Mouse (Mus musculus): ENCODE results near the gene Hyal2.

Hyal2 gene

GRCm38 (mm10) chr9:107567702-107568319, at the start of gene Hyal2:
Gene Hyal2, plus strand, starts transcription at chr9:107567945.
- in situ Hi-C loops (cut with MboI; ENCODE audit: low sequenced_read_pairs) = no loop called here

GRCm38 (mm10) chr9:107520331-107520730, 47.4 kb upstream of the Hyal2 start:
- in situ Hi-C loops (cut with MboI; ENCODE audit: low sequenced_read_pairs) = no loop called here

DNA sequence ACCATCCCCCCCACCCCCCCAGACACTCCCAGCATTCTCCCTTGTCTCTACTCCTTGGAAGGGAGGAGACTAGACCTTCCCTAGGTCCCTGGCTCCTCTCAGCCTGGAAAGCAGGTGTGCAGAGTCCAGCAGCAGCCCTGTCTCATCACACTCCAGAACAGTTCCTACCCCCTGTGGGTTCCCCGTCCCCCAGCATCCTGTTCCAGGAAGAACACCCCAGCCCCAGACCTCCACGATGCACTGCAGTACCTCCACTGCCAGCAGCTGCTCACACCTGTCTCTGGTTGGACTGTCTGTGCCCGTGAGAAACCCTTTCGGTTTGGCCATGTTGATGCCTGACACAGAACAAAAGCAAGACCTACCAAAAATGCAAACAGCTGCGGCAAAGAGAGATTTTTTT, 46.6 kb upstream of the Hyal2 start:
- in situ Hi-C loops (cut with MboI; ENCODE audit: low sequenced_read_pairs) = no loop called here

- in situ Hi-C loops (cut with MboI; ENCODE audit: low sequenced_read_pairs) = no loop called here
These were observed 45.9 kb upstream of the Hyal2 start for GRCm38 (mm10) chr9:107521711-107522399.

DNA sequence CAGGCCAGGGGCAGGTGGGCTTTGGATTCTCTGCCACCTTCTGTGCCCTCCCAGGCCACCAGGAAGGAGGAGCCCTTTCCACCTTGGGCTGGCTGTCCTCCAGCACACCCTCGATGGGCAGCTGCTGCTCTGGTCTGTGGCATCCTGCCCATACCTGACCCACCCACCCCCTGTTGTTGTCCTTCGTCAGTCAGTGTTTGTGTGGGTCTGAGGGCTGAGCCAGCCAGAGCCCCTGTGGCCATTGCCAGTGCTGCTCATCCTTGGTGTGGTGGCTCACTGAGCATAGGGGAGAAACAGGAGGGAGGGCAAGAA, 45.4 kb upstream of the Hyal2 start:
- in situ Hi-C loops (cut with MboI; ENCODE audit: low sequenced_read_pairs) = no loop called here

DNA sequence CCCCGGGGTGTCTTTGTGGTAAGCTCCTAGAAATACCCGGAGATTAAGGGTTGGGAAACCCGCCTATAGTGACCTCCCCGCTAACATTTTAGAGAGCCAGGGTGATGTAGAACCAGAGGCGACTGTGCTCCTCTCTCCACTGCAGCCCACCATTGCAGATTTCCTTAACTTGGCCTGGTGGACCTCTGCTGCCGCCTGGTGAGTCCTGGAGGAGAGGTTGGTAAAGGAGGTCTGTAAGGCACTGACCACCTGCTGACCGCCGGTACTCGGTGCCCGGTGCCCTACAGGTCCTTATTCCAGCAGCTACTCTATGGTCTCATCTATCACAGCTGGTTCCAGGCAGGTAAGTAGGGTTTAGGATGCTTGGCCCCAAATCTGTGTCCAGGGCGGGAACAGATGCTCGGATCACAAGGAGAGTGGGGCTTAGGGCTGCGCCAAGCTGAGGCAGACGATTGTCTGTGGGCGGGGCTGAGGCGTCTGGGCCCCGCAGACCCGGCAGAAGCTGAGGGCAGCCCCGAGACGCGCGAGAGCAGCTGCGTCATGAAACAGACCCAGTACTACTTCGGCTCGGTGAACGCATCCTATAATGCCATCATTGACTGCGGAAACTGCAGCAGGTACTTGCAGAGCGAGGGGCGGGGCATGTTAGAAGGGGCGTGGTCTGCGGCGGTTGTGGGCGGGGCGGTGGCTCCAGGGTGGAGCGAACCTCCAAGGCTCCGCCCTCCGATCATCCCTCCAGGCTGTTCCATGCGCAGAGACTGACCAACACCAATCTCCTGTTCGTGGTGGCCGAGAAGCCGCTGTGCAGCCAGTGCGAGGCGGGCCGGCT, 41.3 kb upstream of the Hyal2 start:
- in situ Hi-C loops (cut with MboI; ENCODE audit: low sequenced_read_pairs) = no loop called here

GRCm38 (mm10) chr9:107533791-107534407, 33.8 kb upstream of the Hyal2 start, which contains the start of gene Tmem115:
Gene Tmem115, plus strand, starts transcription at chr9:107533945.
- in situ Hi-C loops (cut with MboI; ENCODE audit: low sequenced_read_pairs) = no loop called here

- in situ Hi-C loops (cut with MboI; ENCODE audit: low sequenced_read_pairs) = no loop called here
These were observed 33.1 kb upstream of the Hyal2 start for GRCm38 (mm10) chr9:107534408-107535202.

GRCm38 (mm10) chr9:107538231-107538630, 29.5 kb upstream of the Hyal2 start:
- in situ Hi-C loops (cut with MboI; ENCODE audit: low sequenced_read_pairs) = no loop called here

GRCm38 (mm10) chr9:107538711-107539110, 29.0 kb upstream of the Hyal2 start:
- in situ Hi-C loops (cut with MboI; ENCODE audit: low sequenced_read_pairs) = no loop called here

DNA sequence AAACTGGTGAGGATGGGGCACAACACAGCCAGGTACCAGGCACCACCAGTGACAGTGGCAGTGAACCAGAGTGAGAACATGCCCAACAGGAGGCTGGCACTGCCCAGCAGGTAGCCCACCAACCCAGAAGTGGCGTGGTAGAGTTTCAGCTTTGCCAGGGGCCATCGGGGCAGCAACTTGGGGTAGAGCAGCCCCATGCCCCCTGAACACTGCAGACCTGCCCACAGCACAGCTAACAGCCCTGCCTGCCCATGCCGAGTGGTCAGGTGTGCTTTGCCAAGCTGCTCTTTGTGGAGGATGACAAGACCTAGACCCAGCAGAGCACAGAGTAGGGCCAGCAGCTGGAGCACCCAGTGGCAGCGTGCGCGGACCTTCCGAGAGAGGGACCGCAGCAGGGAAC, 27.8 kb upstream of the Hyal2 start:
- in situ Hi-C loops (cut with MboI; ENCODE audit: low sequenced_read_pairs) = no loop called here

GRCm38 (mm10) chr9:107540420-107540819, 27.3 kb upstream of the Hyal2 start:
- in situ Hi-C loops (cut with MboI; ENCODE audit: low sequenced_read_pairs) = no loop called here

DNA sequence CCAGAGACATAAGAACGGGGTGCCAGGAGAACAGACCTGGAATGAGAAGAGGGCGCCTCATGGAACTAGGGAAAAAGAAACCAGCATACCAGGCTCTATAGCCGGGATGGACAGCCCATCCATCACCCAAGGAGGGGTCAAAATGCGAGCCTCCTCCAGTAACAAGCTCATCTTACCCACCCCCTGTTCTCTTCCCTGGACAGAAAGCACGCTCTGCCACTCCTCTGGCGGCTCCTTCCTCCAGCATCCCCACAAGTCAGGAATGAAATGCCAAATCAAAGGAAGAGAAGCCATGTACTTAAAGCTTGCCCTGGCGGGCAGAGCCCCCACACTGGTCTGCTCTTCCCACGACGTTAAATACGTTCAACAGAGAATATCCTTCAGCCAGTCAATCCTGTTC, 26.7 kb upstream of the Hyal2 start:
- in situ Hi-C loops (cut with MboI; ENCODE audit: low sequenced_read_pairs) = no loop called here

DNA sequence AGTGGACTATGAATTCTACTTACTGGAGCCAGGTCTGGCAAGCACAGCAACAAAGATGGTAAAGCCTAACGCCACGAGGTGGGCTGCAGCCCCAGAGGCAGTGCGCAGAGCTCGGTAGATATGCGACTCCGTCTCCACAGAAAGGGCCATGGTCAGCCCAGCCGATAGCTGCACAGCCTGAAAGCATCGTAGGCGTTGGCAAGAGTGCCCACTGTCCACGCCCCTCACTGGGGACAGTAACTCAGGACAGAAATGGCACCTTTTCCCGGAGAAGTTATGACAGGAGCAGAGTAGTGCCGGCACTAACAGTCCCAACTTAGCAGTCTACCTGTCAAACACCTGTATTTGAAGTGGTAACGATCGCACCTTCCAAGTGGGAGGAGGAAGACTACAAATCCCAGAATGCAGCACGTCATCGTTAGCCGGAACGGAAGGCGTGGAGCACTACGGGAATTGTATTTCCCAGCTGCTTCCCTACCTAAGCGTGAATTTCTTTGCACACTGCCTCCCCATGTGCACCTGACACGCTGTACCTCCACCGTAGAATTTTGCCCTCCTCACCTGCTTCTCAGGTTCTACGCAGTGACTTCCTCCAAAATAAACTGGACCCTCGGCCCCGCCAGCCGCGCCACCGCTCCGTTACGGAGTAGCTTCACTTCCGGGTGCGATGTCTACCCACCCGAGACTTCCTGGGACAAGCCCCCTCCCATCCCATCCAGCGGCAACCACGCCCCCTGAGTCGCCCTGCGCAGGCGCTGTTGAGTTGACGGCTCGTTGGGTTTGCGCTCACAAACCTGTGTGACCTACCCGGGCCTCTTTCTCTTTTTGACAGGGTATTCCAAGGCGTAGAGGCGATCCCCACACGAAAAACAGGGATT, 26.0 kb upstream of the Hyal2 start, which contains the start of the genes Cyb561d2 and Nprl2:
TSS of gene Cyb561d2 (minus strand) at position 720 of the 878 bp plus-strand sequence.
TSS of gene Nprl2 (plus strand) at position 753 of the 878 bp plus-strand sequence.
- in situ Hi-C loops (cut with MboI; ENCODE audit: low sequenced_read_pairs) = no loop called here

DNA sequence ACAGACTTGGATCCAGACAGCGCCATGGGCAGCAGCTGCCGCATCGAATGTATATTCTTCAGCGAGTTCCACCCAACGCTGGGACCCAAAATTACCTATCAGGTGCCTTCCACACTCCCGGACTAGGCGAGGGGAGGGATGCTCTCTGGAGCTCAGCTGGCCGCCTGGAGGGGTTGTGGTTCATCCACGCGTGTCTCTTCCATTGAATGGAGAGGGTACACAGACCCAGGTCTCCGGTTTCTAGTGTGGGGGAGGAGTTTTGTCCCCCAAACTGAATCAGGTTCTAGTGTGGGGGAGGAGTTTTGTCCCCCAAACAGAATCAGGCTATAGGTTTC, 25.4 kb upstream of the Hyal2 start:
- in situ Hi-C loops (cut with MboI; ENCODE audit: low sequenced_read_pairs) = no loop called here

DNA sequence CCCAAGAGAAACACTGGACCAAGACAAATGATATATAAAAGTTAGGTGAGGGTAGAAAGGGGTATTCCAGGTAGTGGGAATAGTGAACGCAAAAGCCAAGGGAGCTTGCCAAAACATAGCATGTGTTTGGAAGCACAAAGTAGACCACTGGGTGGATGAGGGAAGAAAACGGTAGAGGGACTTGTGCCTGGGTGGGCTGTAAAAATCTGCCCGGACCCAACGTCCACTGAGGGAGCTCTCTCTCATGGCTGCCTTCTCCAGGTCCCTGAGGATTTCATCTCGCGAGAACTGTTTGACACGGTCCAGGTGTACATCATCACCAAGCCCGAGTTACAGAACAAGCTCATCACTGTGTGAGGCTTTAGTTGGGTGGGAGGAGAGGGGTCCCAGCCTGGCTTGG, 25.0 kb upstream of the Hyal2 start:
- in situ Hi-C loops (cut with MboI; ENCODE audit: low sequenced_read_pairs) = no loop called here

DNA sequence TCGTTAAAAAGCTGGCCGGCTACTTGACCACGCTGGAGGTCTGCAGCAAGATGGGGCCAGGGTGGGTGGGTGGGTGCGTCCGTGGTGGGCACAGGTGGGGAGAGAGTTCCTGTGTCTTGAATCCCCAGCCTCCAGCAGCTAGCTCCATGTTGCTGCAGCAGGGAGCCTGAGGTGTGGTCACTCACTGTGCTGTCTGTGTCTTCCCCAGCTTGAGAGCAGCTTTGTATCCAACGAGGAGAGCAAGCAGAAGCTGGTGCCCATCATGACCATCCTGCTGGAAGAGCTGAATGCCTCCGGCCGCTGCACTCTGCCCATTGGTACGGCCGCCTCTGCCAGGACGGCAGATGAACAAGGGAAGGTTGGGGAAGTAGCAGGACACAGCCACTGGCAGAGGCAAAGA, 24.4 kb upstream of the Hyal2 start:
- in situ Hi-C loops (cut with MboI; ENCODE audit: low sequenced_read_pairs) = no loop called here

DNA sequence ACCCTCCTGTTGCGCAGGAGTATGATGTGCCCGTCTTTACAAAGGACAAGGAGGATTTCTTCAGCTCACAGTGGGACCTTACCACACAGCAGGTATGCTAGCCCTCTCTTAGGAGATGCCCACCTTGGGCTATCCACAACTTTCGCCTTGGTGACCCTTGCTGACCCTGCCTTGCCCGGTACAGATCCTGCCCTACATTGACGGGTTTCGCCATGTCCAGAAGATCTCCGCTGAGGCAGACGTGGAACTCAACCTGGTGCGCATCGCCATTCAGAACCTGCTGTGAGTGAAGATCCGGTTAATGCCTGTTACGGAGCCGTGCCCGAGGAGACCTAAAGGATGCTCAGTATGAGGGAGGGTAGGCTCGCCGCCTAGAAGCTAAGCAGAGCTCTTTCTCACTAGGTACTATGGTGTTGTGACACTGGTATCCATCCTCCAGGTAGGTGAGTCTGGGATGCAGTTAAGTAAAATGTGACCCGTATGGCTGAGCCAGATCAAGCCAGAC, 23.5 kb upstream of the Hyal2 start:
- in situ Hi-C loops (cut with MboI; ENCODE audit: low sequenced_read_pairs) = no loop called here

- in situ Hi-C loops (cut with MboI; ENCODE audit: low sequenced_read_pairs) = no loop called here
These were observed 23.0 kb upstream of the Hyal2 start for GRCm38 (mm10) chr9:107544729-107545128.

DNA sequence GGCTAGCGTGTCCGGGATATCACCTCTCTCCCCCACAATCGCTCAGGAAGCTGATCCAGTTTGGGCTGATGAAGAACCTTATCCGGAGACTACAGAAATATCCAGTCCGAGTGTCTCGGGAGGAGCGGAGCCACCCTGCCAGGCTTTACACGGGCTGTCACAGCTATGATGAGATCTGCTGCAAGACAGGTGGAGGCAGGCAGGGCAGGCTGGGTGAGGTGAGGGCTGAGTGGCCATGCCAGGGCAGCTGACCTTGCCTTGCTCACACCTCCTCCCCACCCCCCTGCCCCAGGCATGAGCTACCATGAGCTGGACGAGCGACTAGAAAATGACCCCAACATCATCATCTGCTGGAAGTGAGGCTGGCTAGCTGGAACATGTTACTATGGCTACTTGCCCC, 22.5 kb upstream of the Hyal2 start:
- in situ Hi-C loops (cut with MboI; ENCODE audit: low sequenced_read_pairs) = no loop called here

Measured in CH12F3 (cell line).